Mouse (Mus musculus): Measurements from ENCODE around the gene Lat. TPM values are rescaled to one million over a fixed set of nuclear protein-coding genes. Genes with fewer than 3 reads are reported as not detected.

Lat gene
- polyA plus RNA-seq (2012; rRNA removed; ENCODE audit: low replicate concordance): 2.7 and 3.0 TPM in 2 replicates

GRCm38 (mm10) chr7:126369393-126369792, at the start of gene Lat:
Lat (minus strand) TSS chr7:126369570.

GRCm38 (mm10) chr7:126414725-126415124, 45.4 kb upstream of the Lat start, which contains the start of gene Cd19:
Cd19 (minus strand) TSS chr7:126414889.

GRCm38 (mm10) chr7:126396298-126397119, 27.1 kb upstream of the Lat start, which contains the start of gene Nfatc2ip:
Nfatc2ip (minus strand) TSS chr7:126396737.

GRCm38 (mm10) chr7:126377278-126378158, 8.1 kb upstream of the Lat start, which contains the start of gene Spns1:
Spns1 (minus strand) TSS chr7:126377450.

Other genes starting within 250 kb of the Lat start
- 144 and 199 TPM in 2 replicates for gene Xpo6, start 169.1 kb downstream of the Lat start, polyA plus RNA-seq (2012; rRNA removed; ENCODE audit: low replicate concordance)
- gene Sbk1, start 97.0 kb downstream of the Lat start, polyA plus RNA-seq (2012; rRNA removed; ENCODE audit: low replicate concordance): 24.7 and 30.0 TPM in 2 replicates
- gene Spns1, start 7.9 kb upstream of the Lat start, polyA plus RNA-seq (2012; rRNA removed; ENCODE audit: low replicate concordance): 152 and 215 TPM in 2 replicates
- 4.8 and 9.1 TPM in 2 replicates for gene Nfatc2ip, start 27.2 kb upstream of the Lat start, polyA plus RNA-seq (2012; rRNA removed; ENCODE audit: low replicate concordance)
- 0.46 and 1.2 TPM in 2 replicates for gene Cd19, start 45.3 kb upstream of the Lat start, polyA plus RNA-seq (2012; rRNA removed; ENCODE audit: low replicate concordance)
- 24.8 and 29.5 TPM in 2 replicates for gene Rabep2, start 59.2 kb upstream of the Lat start, polyA plus RNA-seq (2012; rRNA removed; ENCODE audit: low replicate concordance)
- 0.07 and 0.54 TPM in 2 replicates for gene Atp2a1, start 93.5 kb upstream of the Lat start, polyA plus RNA-seq (2012; rRNA removed; ENCODE audit: low replicate concordance)
- 51.5 and 81.0 TPM in 2 replicates for gene Sh2b1, start 105.9 kb upstream of the Lat start, polyA plus RNA-seq (2012; rRNA removed; ENCODE audit: low replicate concordance)
- 126 and 142 TPM in 2 replicates for gene Tufm, start 117.8 kb upstream of the Lat start, polyA plus RNA-seq (2012; rRNA removed; ENCODE audit: low replicate concordance)
- gene Atxn2l, start 133.9 kb upstream of the Lat start, polyA plus RNA-seq (2012; rRNA removed; ENCODE audit: low replicate concordance): 95.1 and 150 TPM in 2 replicates
- 113 and 137 TPM in 2 replicates for gene Eif3c, start 196.8 kb upstream of the Lat start, polyA plus RNA-seq (2012; rRNA removed; ENCODE audit: low replicate concordance)
- 15.7 and 20.1 TPM in 2 replicates for gene Apobr, start 215.4 kb upstream of the Lat start, polyA plus RNA-seq (2012; rRNA removed; ENCODE audit: low replicate concordance)
- gene Cln3, start 216.2 kb upstream of the Lat start, polyA plus RNA-seq (2012; rRNA removed; ENCODE audit: low replicate concordance): 62.6 and 86.0 TPM in 2 replicates
- gene Il27, start 225.4 kb upstream of the Lat start, polyA plus RNA-seq (2012; rRNA removed; ENCODE audit: low replicate concordance): 0.27 and 0.28 TPM in 2 replicates

Measured in subcutaneous adipose tissue, adult 2 months (tissue).